Mouse (Mus musculus) neural tube, embryonic 12.5 days (tissue): ENCODE results near the gene S100a8. TPM values are rescaled to one million over a fixed set of nuclear protein-coding genes. Genes with fewer than 3 reads are reported as not detected.

Source experiments
- ATAC-seq: fragments of 200-750 bp; cut with Nextera tagmentation; 2 replicates; pipeline ENCODE4 v1.8.0; 2017; ENCODE audit warnings: low read depth, mild to moderate bottlenecking, moderate TSS enrichment, moderate library complexity; ENCODE audit not compliant: low FRiP score
- H3K27ac ChIP-seq: fragments of 300-500 bp; sonication (generic); 2 replicates; pipeline ENCODE4 v1.5.1; 2016
- H3K27me3 ChIP-seq: fragments of 300-500 bp; sonication (generic); replicated peaks from 2 replicates; pipeline ENCODE4 v1.6.1; 2016; ENCODE audit warnings: mild to moderate bottlenecking
- H3K36me3 ChIP-seq: fragments of 300-500 bp; sonication (generic); 2 replicates; pipeline ENCODE4 v1.6.1; 2016; ENCODE audit warnings: mild to moderate bottlenecking
- H3K4me1 ChIP-seq: fragments of 300-500 bp; sonication (generic); 2 replicates; pipeline ENCODE4 v1.6.1; 2016
- H3K4me2 ChIP-seq: fragments of 300-500 bp; sonication (generic); replicated peaks from 2 replicates; pipeline ENCODE4 v1.6.1; 2016; ENCODE audit warnings: mild to moderate bottlenecking
- H3K4me3 ChIP-seq: fragments of 300-500 bp; sonication (generic); 2 replicates; pipeline ENCODE4 v1.5.1; 2016
- H3K9ac ChIP-seq: fragments of 300-500 bp; sonication (generic); 2 replicates; pipeline ENCODE4 v1.6.1; 2016; ENCODE audit warnings: mild to moderate bottlenecking
- H3K9me3 ChIP-seq: fragments of 300-500 bp; sonication (generic); 2 replicates; pipeline ENCODE4 v1.6.1; 2016; ENCODE audit warnings: mild to moderate bottlenecking
- WGBS: fragments of 180-500 bp; shearing (Covaris S2); methylation state at CpG from one replicate; pipeline ENCODE4 v1.1.7; 2016; 5-methylcytosine and 5-hydroxymethylcytosine counted together
- polyA plus RNA-seq: library from polyadenylated mRNA; unstranded; fragments of >200 nt; fragmentation: Nextera tagmentation; extraction: Ambion mirVana; gene quantifications from 2 replicates; pipeline ENCODE4 v1.2.1, GENCODE M21; 2016

The S100a8 gene
- polyA plus RNA-seq, 1 experiment from 2014 or later = 23.7 TPM

DNA sequence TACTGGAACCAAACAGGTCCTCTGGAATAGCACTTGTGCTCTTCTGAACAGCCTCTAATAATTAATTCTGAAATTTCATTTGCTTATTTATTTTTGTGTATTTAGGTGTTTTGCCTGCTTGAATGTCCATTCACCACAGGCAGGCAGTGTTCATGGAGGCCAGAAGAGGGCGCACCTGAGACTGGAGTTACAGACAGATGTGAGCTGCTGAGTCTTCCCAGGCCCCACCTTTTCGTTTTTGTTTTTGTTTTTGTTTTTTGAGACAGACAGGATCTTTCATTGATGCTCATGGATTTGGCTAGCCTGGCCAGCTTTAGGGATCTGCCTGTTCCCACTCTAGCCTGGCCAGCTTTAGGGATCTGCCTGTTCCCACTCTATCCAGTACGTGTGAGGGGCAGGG, 24.6 kb upstream of the S100a8 start:
- ATAC-seq = no peak
- 58% methylated on average over 3 of the region's 3 CpGs for WGBS
- no peak overlapping the region for H3K4me2 ChIP-seq
- no peaks in the 10 kb centered on the region for H3K36me3 ChIP-seq
- H3K9me3 ChIP-seq = no peaks in the 10 kb centered on the region
- H3K4me3 ChIP-seq = no peak overlapping the region
- no peaks in the 10 kb centered on the region for H3K4me1 ChIP-seq
- H3K9ac ChIP-seq = no peak overlapping the region
- no peak overlapping the region for H3K27ac ChIP-seq
- H3K27me3 ChIP-seq = no peaks in the 10 kb centered on the region

DNA sequence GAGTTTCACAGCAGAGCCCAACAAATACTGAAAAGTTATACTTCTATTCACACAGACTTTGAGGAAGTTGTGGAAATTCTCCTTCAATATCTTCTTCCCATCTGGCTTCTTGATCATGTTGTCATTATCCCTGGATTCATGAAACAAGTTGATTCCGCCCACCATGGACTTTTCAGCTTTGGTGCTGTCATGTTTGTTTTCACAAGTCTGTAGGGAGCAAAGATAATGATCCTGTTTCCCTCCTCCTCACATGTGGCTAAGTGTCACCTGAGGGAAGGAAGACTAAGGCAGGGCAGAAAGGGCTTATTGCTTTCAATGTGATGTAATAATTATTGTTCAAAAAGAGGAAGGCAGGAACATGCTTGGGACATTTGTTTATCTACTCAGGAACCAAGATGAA, 21.5 kb upstream of the S100a8 start:
- Histone ChIP-seq H3K9ac (no peak overlapping the region), H3K9me3 (no peaks in the 10 kb centered on the region), H3K4me2 (no peak overlapping the region), H3K4me3 (no peak overlapping the region), H3K4me1 (no peaks in the 10 kb centered on the region), H3K36me3 (no peaks in the 10 kb centered on the region), H3K27me3 (no peaks in the 10 kb centered on the region), H3K27ac (no peak overlapping the region)
- 84% methylated on average over 1 of the region's 1 CpGs for WGBS
- no peak for ATAC-seq

- no peak for ATAC-seq
- Histone ChIP-seq H3K4me2 (no peak overlapping the region), H3K4me1 (no peaks in the 10 kb centered on the region), H3K9me3 (no peaks in the 10 kb centered on the region), H3K4me3 (no peak overlapping the region), H3K27ac (no peak overlapping the region), H3K27me3 (no peaks in the 10 kb centered on the region), H3K9ac (no peak overlapping the region), H3K36me3 (no peaks in the 10 kb centered on the region)
These were observed 19.8 kb upstream of the S100a8 start for GRCm38 (mm10) chr3:90648981-90649380.

- H3K27ac ChIP-seq = no peak overlapping the region
- H3K9ac ChIP-seq = no peak overlapping the region
- no peak for ATAC-seq
- WGBS = 87% methylated on average over 2 of the region's 2 CpGs
- H3K27me3 ChIP-seq = no peaks in the 10 kb centered on the region
- no peak overlapping the region for H3K4me2 ChIP-seq
- H3K9me3 ChIP-seq = no peaks in the 10 kb centered on the region
- no peaks in the 10 kb centered on the region for H3K4me1 ChIP-seq
- no peak overlapping the region for H3K4me3 ChIP-seq
- H3K36me3 ChIP-seq = no peaks in the 10 kb centered on the region
These were observed 18.9 kb upstream of the S100a8 start for GRCm38 (mm10) chr3:90649832-90650231.

- ATAC-seq = peak; percentile 74
- no peaks in the 10 kb centered on the region for H3K36me3 ChIP-seq
- no peaks in the 10 kb centered on the region for H3K4me1 ChIP-seq
- no peak overlapping the region for H3K4me3 ChIP-seq
- no peak overlapping the region for H3K27ac ChIP-seq
- 36% methylated on average over 5 of the region's 5 CpGs for WGBS
- no peak overlapping the region for H3K9ac ChIP-seq
- H3K9me3 ChIP-seq = no peaks in the 10 kb centered on the region
- no peaks in the 10 kb centered on the region for H3K27me3 ChIP-seq
- no peak overlapping the region for H3K4me2 ChIP-seq
These were observed 15.8 kb upstream of the S100a8 start for GRCm38 (mm10) chr3:90652878-90653508.

DNA sequence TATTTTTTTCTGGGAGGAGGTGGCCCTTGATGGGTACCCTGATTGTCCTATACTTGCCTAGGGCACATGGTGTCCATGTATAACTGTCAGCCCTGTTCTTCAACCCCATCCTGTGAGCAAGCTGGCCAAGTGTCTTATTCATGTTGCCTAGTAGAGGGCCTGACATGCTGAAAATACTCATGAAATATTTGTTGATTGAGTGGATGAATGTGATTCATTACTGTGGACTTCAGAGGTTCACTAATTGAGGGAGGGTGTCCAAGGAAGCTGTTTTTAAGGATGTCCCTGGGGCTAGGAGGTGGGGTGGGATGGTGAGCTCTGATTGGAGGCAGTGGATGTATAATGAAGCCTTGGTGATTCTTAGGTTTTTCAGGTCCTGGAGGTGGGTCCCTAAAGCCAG, 15.1 kb upstream of the S100a8 start, which contains the start of gene S100a7a:
Gene S100a7a, plus strand, starts transcription at position 301 of the 400 bp plus-strand sequence.
- Histone ChIP-seq H3K4me3 (no peak within 1 kb of the TSS), H3K9ac (no peak within 1 kb of the TSS), H3K4me1 (no peaks in the 10 kb centered on the region), H3K27ac (no peak within 1 kb of the TSS), H3K9me3 (no peaks in the 10 kb centered on the region), H3K4me2 (no peak within 1 kb of the TSS), H3K27me3 (no peaks in the 10 kb centered on the region), H3K36me3 (no peaks in the 10 kb centered on the region)
- ATAC-seq = no peak

DNA sequence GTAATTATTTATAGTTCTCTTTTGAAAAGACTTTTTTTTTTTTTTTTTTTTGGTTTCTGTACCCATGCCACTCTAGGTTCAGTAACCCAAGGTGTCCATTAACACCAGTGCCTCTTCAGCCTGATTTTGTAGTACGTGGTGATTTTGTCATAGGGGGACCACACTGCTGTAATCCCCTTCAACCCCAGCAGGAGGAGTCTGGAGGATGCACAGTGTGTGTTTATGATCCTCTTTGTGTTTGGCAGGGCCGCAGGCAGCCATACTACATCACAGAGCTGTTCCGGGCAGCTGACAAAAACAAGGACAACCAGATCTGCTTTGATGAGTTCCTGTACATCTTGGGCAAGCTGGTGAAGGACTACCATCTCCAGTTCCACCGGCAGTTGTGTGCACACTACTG, 11.4 kb upstream of the S100a8 start:
- Histone ChIP-seq H3K9ac (no peak overlapping the region), H3K9me3 (no peaks in the 10 kb centered on the region), H3K27me3 (no peaks in the 10 kb centered on the region), H3K4me3 (no peak overlapping the region), H3K4me1 (no peaks in the 10 kb centered on the region), H3K36me3 (no peaks in the 10 kb centered on the region), H3K27ac (no peak overlapping the region), H3K4me2 (no peak overlapping the region)
- WGBS = 86% methylated on average over 4 of the region's 4 CpGs
- no peak for ATAC-seq

- H3K27me3 ChIP-seq = no peaks in the 10 kb centered on the region
- no peak overlapping the region for H3K4me3 ChIP-seq
- no peak overlapping the region for H3K4me2 ChIP-seq
- no peak overlapping the region for H3K27ac ChIP-seq
- ATAC-seq = no peak
- H3K9me3 ChIP-seq = no peaks in the 10 kb centered on the region
- no peaks in the 10 kb centered on the region for H3K36me3 ChIP-seq
- no peaks in the 10 kb centered on the region for H3K4me1 ChIP-seq
- H3K9ac ChIP-seq = no peak overlapping the region
These were observed 9.3 kb upstream of the S100a8 start for GRCm38 (mm10) chr3:90659364-90660044.

DNA sequence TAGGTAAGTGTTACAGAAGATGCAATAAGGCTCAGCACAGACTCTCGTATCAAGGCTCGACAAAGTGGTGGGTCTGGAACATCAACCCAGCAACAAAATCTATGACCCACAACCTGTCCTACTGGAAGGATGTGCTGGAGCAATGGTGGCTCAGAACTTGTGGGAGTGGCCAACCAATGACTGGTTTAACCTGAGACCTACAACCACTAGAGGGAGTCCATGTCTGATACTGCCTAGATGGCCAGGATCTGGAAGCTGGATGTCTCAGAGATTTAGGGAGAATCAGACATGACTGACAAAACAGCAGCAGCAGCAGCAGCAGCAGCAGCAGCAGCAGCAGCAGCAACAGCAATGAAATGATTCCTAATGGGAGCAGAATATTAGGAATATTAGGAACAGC, 4.6 kb upstream of the S100a8 start:
- ATAC-seq = no peak
- no peaks in the 10 kb centered on the region for H3K36me3 ChIP-seq
- no peaks in the 10 kb centered on the region for H3K4me1 ChIP-seq

DNA sequence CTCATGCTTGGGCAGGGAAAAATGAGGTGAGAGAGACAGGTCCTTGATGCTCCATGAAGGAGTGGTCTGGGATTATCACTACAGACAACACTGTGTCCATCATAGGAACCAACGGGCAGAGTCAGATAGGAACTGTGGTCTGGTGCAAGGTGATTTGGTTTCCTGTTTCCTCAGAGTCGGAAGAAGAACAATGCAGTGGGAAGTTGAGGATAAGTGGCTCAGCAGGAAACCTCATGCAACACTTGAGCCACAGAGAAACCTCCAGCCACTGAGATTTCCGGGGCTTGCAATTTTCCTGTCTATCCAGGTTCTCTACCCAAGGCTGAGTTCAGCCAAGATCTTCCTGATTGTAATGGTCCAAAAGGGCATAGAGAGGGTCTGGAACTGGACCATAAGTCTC, 9.9 kb downstream of the S100a8 start:
- Histone ChIP-seq H3K9me3 (no peaks in the 10 kb centered on the region), H3K27me3 (no peaks in the 10 kb centered on the region), H3K9ac (no peak overlapping the region), H3K27ac (no peak overlapping the region), H3K4me2 (no peak overlapping the region), H3K4me1 (no peaks in the 10 kb centered on the region), H3K36me3 (no peaks in the 10 kb centered on the region), H3K4me3 (no peak overlapping the region)
- ATAC-seq = no peak
- WGBS = 67% methylated on average over 3 of the region's 3 CpGs

More for the DNA sequence above, 4.6 kb upstream of the S100a8 start:
- Histone ChIP-seq H3K27ac (no peak overlapping the region), H3K27me3 (no peaks in the 10 kb centered on the region), H3K9ac (no peak overlapping the region), H3K4me2 (no peak overlapping the region), H3K9me3 (no peaks in the 10 kb centered on the region), H3K4me3 (no peak overlapping the region)
- WGBS = 85% methylated on average over 2 of the region's 2 CpGs

DNA sequence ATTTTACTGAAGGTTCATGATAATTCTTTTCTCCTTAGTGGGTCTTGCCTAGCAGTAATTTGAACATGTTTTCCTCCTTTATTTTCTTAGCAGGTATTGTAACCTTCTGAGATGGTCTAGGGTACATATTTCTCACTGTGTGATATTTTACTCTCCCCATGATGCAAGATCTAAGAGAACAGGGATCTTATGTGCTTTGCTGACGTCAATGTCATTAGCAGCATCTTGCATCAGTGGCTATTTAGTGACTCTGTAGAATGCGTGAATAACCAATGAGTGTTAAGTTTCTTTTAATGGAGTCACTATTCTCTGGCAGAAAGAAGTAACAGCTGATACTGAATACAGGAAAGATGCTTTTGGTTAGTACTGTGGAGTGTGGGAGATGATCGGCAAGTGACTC, 15.2 kb downstream of the S100a8 start:
- Histone ChIP-seq H3K4me3 (no peak overlapping the region), H3K9me3 (no peaks in the 10 kb centered on the region), H3K4me1 (no peaks in the 10 kb centered on the region), H3K27me3 (no peaks in the 10 kb centered on the region), H3K27ac (no peak overlapping the region), H3K9ac (no peak overlapping the region), H3K4me2 (no peak overlapping the region), H3K36me3 (no peaks in the 10 kb centered on the region)
- 90% methylated on average over 3 of the region's 3 CpGs for WGBS
- no peak for ATAC-seq

- Histone ChIP-seq H3K27ac (no peak overlapping the region), H3K4me1 (no peaks in the 10 kb centered on the region), H3K9ac (no peak overlapping the region), H3K9me3 (no peaks in the 10 kb centered on the region), H3K27me3 (no peaks in the 10 kb centered on the region), H3K4me2 (no peak overlapping the region), H3K36me3 (no peaks in the 10 kb centered on the region), H3K4me3 (no peak overlapping the region)
- WGBS = 86% methylated on average over 2 of the region's 2 CpGs
- ATAC-seq = no peak
These were observed 18.1 kb downstream of the S100a8 start for GRCm38 (mm10) chr3:90686835-90687234.

DNA sequence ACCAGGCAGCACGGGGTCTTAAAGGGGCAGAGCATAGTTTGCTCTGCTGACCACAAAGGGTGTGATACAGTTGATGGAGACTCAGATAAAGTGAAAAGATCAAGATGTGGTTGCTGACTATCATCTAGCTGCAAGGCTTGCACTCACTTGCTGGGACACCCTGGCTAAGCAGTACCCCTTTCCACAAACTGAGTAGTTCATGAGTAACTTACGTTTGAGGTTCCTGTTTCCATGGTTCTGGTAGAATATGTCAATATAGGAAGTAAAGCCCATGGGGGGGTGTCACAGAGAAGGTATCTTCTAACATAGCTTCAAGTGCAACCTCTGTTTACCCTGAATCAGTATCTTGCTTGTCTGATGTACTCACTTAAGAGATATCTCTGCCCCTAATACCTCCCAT, 24.7 kb downstream of the S100a8 start:
- no peak overlapping the region for H3K9ac ChIP-seq
- no peaks in the 10 kb centered on the region for H3K36me3 ChIP-seq
- no peak overlapping the region for H3K4me3 ChIP-seq
- no peaks in the 10 kb centered on the region for H3K4me1 ChIP-seq
- no peak for ATAC-seq
- no peak overlapping the region for H3K4me2 ChIP-seq
- H3K27me3 ChIP-seq = no peaks in the 10 kb centered on the region
- no peaks in the 10 kb centered on the region for H3K9me3 ChIP-seq
- WGBS = 78% methylated on average over 2 of the region's 2 CpGs
- H3K27ac ChIP-seq = no peak overlapping the region
